9 mouse cellular contexts compared by ENCODE assay signal in the genomic region with DNA sequence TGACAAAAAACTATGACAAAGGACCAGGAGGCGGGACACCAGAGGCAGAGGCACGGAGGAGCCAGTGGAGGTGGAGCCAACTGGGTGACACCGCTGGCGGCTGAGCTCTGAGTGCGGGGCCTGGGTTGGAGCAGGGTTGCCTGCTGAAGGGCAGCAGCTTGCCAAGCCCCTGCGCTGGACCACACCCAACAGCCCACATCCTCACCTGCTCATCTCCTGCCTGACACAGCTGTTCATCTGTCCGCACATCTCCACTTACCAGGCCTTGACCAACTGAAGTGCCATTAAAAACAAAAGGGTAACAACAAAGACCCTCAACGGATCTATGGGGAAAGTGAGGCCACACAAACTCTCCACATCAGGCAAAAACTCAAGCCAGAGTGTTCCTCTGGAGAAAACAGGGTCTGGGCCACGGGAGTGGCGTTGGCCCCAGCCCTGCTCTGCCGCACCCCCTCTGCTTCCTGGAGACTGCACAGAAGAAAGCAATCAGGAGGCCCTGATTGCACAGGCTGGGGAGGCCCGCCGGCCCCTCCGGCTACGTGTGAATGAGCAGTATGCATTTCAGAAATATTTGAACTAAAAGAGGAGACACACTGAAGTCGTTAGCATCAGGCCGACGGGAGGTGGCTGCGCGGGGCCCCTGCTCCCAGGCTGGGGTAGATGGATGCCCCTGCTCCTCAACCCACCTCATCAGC. TPM values are rescaled to one million over a fixed set of nuclear protein-coding genes. Genes with fewer than 3 reads are reported as not detected.
A peak's percentile ranks its signal among the peaks of the same experiment; 100 is the strongest.
DNase-seq lines count a peak whose midpoint lies in the region; ATAC-seq and TF ChIP-seq lines count a peak whose summit lies in the region.
"Had no signal": no experiment of that assay in that cellular context is flagged by ENCODE, and none has a peak within 500 bp of the region (broad histone marks: within the 10 kb centered on the region; RNA-seq: fewer than 3 reads in every experiment).

No protein-coding gene starts in this region.

- H3K9ac ChIP-seq in forebrain, embryonic 13.5 days: no peak overlapping the region
- no peak overlapping the region for H3K9ac ChIP-seq in forebrain, embryonic 15.5 days (replicated peaks)
- H3K9ac ChIP-seq in kidney, postnatal 0 days (ENCODE audit: low read depth, low read length): 0 out of 2 replicates have a peak overlapping the region, but pooled peaks have one; percentile 19
- no peak overlapping the region for H3K9ac ChIP-seq in embryonic facial prominence, embryonic 11.5 days (replicated peaks; ENCODE audit: low read length)
- peak overlapping the region; percentile 36; the same call in 1 of the 2 replicates for H3K9ac ChIP-seq in limb, embryonic 14.5 days (ENCODE audit: low read depth, low read length, severe bottlenecking)

- H3K4me1 ChIP-seq in forebrain, embryonic 13.5 days: peaks cover 82% of the 10 kb centered on the region
- peaks cover 48% of the 10 kb centered on the region for H3K4me1 ChIP-seq in forebrain, embryonic 15.5 days
- peaks cover 31% of the 10 kb centered on the region for H3K4me1 ChIP-seq in kidney, postnatal 0 days (replicated peaks; ENCODE audit: insufficient read depth, low read length)
- peaks cover 19% of the 10 kb centered on the region for H3K4me1 ChIP-seq in embryonic facial prominence, embryonic 11.5 days (ENCODE audit: control insufficient read depth, insufficient read depth, low read length)
- H3K4me1 ChIP-seq in limb, embryonic 14.5 days (ENCODE audit: control insufficient read depth, insufficient read depth, low read length): peaks cover 62% of the 10 kb centered on the region

- TF ChIP-seq CTCF in kidney, postnatal 0 days (IDR thresholded peaks at IDR 0.05; ENCODE audit: low read depth): no peak

- no peaks in the 10 kb centered on the region for H3K9me3 ChIP-seq in forebrain, embryonic 13.5 days (replicated peaks)
- no peaks in the 10 kb centered on the region for H3K9me3 ChIP-seq in forebrain, embryonic 15.5 days
- no peaks in the 10 kb centered on the region for H3K9me3 ChIP-seq in kidney, postnatal 0 days (replicated peaks; ENCODE audit: low read length)
- H3K9me3 ChIP-seq in embryonic facial prominence, embryonic 11.5 days (replicated peaks; ENCODE audit: control insufficient read depth, low read length): no peaks in the 10 kb centered on the region
- no peaks in the 10 kb centered on the region for H3K9me3 ChIP-seq in limb, embryonic 14.5 days (ENCODE audit: control insufficient read depth, low read length)

- DNase-seq in kidney, postnatal 0 days (ENCODE audit: low spot score): no peak
- DNase-seq in kidney, adult 8-10 months: no peak
- peak; percentile 81 for DNase-seq in embryonic facial prominence, embryonic 11.5 days (ENCODE audit: low spot score)
- peak; percentile 68 for DNase-seq in limb, embryonic 14.5 days (ENCODE audit: low spot score)
- DNase-seq in left cerebral cortex, adult 9 months (ENCODE audit: low spot score in 2 of 2): no peak
- no peak for DNase-seq in cerebellum, postnatal 14 days
- DNase-seq: lung, postnatal 36 days had no signal

- H3K36me3 ChIP-seq in forebrain, embryonic 13.5 days (ENCODE audit: poor library complexity, severe bottlenecking): no peaks in the 10 kb centered on the region
- H3K36me3 ChIP-seq in forebrain, embryonic 15.5 days: no peaks in the 10 kb centered on the region
- no peaks in the 10 kb centered on the region for H3K36me3 ChIP-seq in kidney, postnatal 0 days (ENCODE audit: insufficient read depth, low read length)
- H3K36me3 ChIP-seq in embryonic facial prominence, embryonic 11.5 days (replicated peaks; ENCODE audit: control insufficient read depth, insufficient read depth, low read depth, low read length): no peaks in the 10 kb centered on the region
- H3K36me3 ChIP-seq in limb, embryonic 14.5 days (ENCODE audit: control insufficient read depth, insufficient read depth, low read length): no peaks in the 10 kb centered on the region

- no peak for ATAC-seq in forebrain, embryonic 13.5 days
- no peak for ATAC-seq in forebrain, embryonic 15.5 days (replicated peaks)
- no peak for ATAC-seq in kidney, postnatal 0 days (replicated peaks; ENCODE audit: low FRiP score, low read depth)
- no peak; the same call in 1 of the 2 replicates for ATAC-seq in embryonic facial prominence, embryonic 11.5 days (replicated peaks; ENCODE audit: insufficient number of reproducible peaks, low FRiP score, low TSS enrichment, low read depth)
- peak; percentile 66; the same call in 1 of the 2 replicates for ATAC-seq in limb, embryonic 14.5 days (ENCODE audit: low FRiP score, low read depth)

- no peaks in the 10 kb centered on the region for H3K27me3 ChIP-seq in forebrain, embryonic 13.5 days
- H3K27me3 ChIP-seq in forebrain, embryonic 15.5 days: no peaks in the 10 kb centered on the region
- no peaks in the 10 kb centered on the region for H3K27me3 ChIP-seq in kidney, postnatal 0 days (ENCODE audit: insufficient read depth, low read length)
- no peaks in the 10 kb centered on the region for H3K27me3 ChIP-seq in embryonic facial prominence, embryonic 11.5 days (ENCODE audit: control insufficient read depth, insufficient read depth, low read length)
- H3K27me3 ChIP-seq in limb, embryonic 14.5 days (ENCODE audit: control insufficient read depth, insufficient read depth, low read length): no peaks in the 10 kb centered on the region

- no peak overlapping the region for H3K4me2 ChIP-seq in forebrain, embryonic 13.5 days
- no peak overlapping the region for H3K4me2 ChIP-seq in forebrain, embryonic 15.5 days (replicated peaks)
- H3K4me2 ChIP-seq in kidney, postnatal 0 days (ENCODE audit: low read length): no peak overlapping the region
- H3K4me2 ChIP-seq in embryonic facial prominence, embryonic 11.5 days (ENCODE audit: low read depth, low read length): no peak overlapping the region
- peak overlapping the region; percentile 23; the same call in 1 of the 2 replicates for H3K4me2 ChIP-seq in limb, embryonic 14.5 days (replicated peaks; ENCODE audit: low read depth, low read length, severe bottlenecking)

- no peak for TF ChIP-seq POLR2A in limb, embryonic 14.5 days (IDR thresholded peaks at IDR 0.05; ENCODE audit: borderline replicate concordance, extremely low read depth, insufficient read depth, insufficient read length)

- no peak overlapping the region for H3K4me3 ChIP-seq in forebrain, embryonic 13.5 days
- no peak overlapping the region for H3K4me3 ChIP-seq in forebrain, embryonic 15.5 days
- H3K4me3 ChIP-seq in kidney, postnatal 0 days (replicated peaks; ENCODE audit: low read depth, low read length): no peak overlapping the region
- H3K4me3 ChIP-seq in embryonic facial prominence, embryonic 11.5 days (ENCODE audit: low read depth, low read length): no peak overlapping the region
- no peak overlapping the region for H3K4me3 ChIP-seq in limb, embryonic 14.5 days (replicated peaks; ENCODE audit: low read length)

- WGBS in forebrain, embryonic 13.5 days: 65% methylated on average over 20 of the region's 20 CpGs
- 61% methylated on average over 20 of the region's 20 CpGs for WGBS in forebrain, embryonic 15.5 days
- WGBS in kidney, postnatal 0 days: 59% methylated on average over 20 of the region's 20 CpGs
- 52% methylated on average over 20 of the region's 20 CpGs for WGBS in embryonic facial prominence, embryonic 11.5 days
- WGBS in limb, embryonic 14.5 days: 29% methylated on average over 20 of the region's 20 CpGs

- H3K27ac ChIP-seq in forebrain, embryonic 13.5 days: peak overlapping the region; percentile 19; the same call in 1 of the 2 replicates
- no peak overlapping the region for H3K27ac ChIP-seq in forebrain, embryonic 15.5 days (replicated peaks)
- no peak overlapping the region for H3K27ac ChIP-seq in kidney, postnatal 0 days
- peak overlapping the region; percentile 85 for H3K27ac ChIP-seq in embryonic facial prominence, embryonic 11.5 days (replicated peaks; ENCODE audit: low read depth, low read length)
- peak overlapping the region; percentile 75 for H3K27ac ChIP-seq in limb, embryonic 14.5 days (replicated peaks; ENCODE audit: low read depth, low read length)

RNA-seq across cellular contexts. Expression of a gene that starts 55.4 kb away (rescaled TPM):
- polyA plus RNA-seq in forebrain, embryonic 13.5 days (2015; fragmentation: Nextera tagmentation; extraction: Ambion mirVana): 10.7 and 12.7 TPM in 2 replicates
- 18.9 and 20.4 TPM in 2 replicates for polyA plus RNA-seq in forebrain, embryonic 15.5 days (2015; fragmentation: Nextera tagmentation; extraction: Ambion mirVana)
- 4.5 and 4.6 TPM in 2 replicates for polyA plus RNA-seq in kidney, postnatal 0 days (2015; fragmentation: Nextera tagmentation; extraction: Ambion mirVana)
- 11.0 and 11.7 TPM in 2 replicates for polyA plus RNA-seq in embryonic facial prominence, embryonic 11.5 days (2014; fragmentation: Nextera tagmentation; extraction: Ambion mirVana)
- polyA plus RNA-seq in limb, embryonic 14.5 days (2012; rRNA removed): 45.2 and 70.7 TPM in 2 replicates
- 17.9 and 19.4 TPM in 2 replicates for polyA plus RNA-seq in limb, embryonic 14.5 days (2014; fragmentation: Nextera tagmentation; extraction: Ambion mirVana)

Comparison
In these comparisons a context has a peak if more than half of its experiments do, and no peak if none do; other contexts are left out.
1. H3K27ac ChIP-seq: peak in forebrain, embryonic 13.5 days (single experiment), embryonic facial prominence, embryonic 11.5 days (single experiment) and limb, embryonic 14.5 days (single experiment); none in forebrain, embryonic 15.5 days (single experiment) and kidney, postnatal 0 days (single experiment).
2. H3K9ac ChIP-seq: peak in kidney, postnatal 0 days (single experiment) and limb, embryonic 14.5 days (single experiment); none in forebrain, embryonic 13.5 days (single experiment), forebrain, embryonic 15.5 days (single experiment) and embryonic facial prominence, embryonic 11.5 days (single experiment).
3. DNase-seq: peak in embryonic facial prominence, embryonic 11.5 days (single experiment) and limb, embryonic 14.5 days (single experiment); none in kidney, postnatal 0 days (single experiment), kidney, adult 8-10 months (0 of 2), left cerebral cortex, adult 9 months (0 of 2) and cerebellum, postnatal 14 days (0 of 2).